Mouse (Mus musculus) CD8-positive naive resting alpha-beta T cell, adult 57 days (primary cell): Measurements from ENCODE around the gene Tgfbr2. TPM values are rescaled to one million over a fixed set of nuclear protein-coding genes. Genes with fewer than 3 reads are reported as not detected.

Experiments
- total RNA-seq: library from RNA; stranded (reverse); gene quantifications from one replicate; pipeline ENCODE4 v1.2.4, GENCODE M21; 2023

The Tgfbr2 gene
- total RNA-seq = 181 TPM

DNA sequence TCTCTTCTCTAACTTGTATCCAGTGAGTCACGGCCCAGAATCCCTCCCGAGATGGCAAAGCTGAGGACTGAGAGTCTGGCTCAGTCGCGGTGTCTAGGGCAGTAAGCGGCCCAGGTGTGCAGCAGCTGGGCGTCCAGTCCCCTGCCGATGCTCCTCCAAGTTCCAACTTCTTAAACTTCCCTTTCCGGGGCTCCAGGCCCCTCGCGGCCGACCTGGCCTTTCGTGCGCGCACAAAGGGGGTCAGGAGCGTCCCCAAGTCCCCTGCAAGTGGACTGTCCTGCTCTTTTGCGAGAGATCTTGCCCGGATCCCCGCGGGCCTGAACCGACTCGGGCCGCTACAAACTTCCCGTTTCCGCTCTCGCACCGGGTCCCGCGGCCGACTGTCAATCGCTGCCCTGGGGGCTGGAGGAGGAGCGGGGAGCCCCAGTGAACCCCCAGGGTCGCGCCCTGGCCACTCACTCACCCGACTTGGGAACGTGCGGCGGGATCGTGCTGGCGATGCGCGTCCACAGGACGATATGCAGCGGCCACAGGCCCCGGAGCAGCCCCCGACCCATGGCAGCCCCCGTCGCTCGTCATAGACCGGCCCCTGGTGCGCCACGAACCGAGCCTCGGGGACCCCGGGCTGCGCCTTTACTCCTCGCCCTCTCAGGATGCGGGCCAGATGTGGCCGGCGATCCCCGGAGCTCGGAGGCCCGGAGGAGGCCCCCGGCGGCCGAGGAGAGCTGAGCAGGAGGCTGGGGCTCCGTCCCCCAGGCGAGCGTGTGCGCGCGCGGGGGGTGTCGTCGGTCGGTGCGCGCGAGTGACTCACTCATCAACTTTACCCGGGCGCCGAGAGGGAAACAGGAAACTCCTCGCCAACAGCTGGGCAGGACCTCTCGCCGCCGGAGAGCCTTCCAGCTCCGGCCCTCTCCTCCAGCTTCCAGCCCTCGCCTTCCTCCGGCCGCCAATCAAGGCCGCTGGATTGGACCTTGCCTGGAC is at the start of gene Tgfbr2:
Gene Tgfbr2, minus strand, starts transcription at position 880 of the 981 bp plus-strand sequence.

